In genomic region chr5:128596813-128597212, GRCm38 (mm10) we compare ENCODE assay signal across 9 mouse cellular contexts. TPM values are rescaled to one million over a fixed set of nuclear protein-coding genes. Genes with fewer than 3 reads are reported as not detected.
A peak's percentile ranks its signal among the peaks of the same experiment; 100 is the strongest.
DNase-seq lines count a peak whose midpoint lies in the region; ATAC-seq and TF ChIP-seq lines count a peak whose summit lies in the region.
"Had no signal": no experiment of that assay in that cellular context is flagged by ENCODE, and none has a peak within 500 bp of the region (broad histone marks: within the 10 kb centered on the region; RNA-seq: fewer than 3 reads in every experiment).

No protein-coding gene starts in this region.

- peaks cover 67% of the 10 kb centered on the region for H3K27me3 ChIP-seq in liver, embryonic 11.5 days (replicated peaks; ENCODE audit: control insufficient read depth, insufficient read depth, low read length)
- peaks cover 70% of the 10 kb centered on the region for H3K27me3 ChIP-seq in liver, embryonic 12.5 days (replicated peaks)
- peaks cover 52% of the 10 kb centered on the region for H3K27me3 ChIP-seq in intestine, postnatal 0 days (replicated peaks; ENCODE audit: control insufficient read depth, insufficient read depth, low read length)
- H3K27me3 ChIP-seq in stomach, embryonic 14.5 days (ENCODE audit: control insufficient read depth, insufficient read depth, low read length), result peaks cover 32% of the 10 kb centered on the region

- H3K4me2 ChIP-seq in liver, embryonic 11.5 days, result peak overlapping the region; percentile 33; the same call in 1 of the 2 replicates
- H3K4me2 ChIP-seq in liver, embryonic 12.5 days, result no peak overlapping the region
- H3K4me2 ChIP-seq in intestine, postnatal 0 days (replicated peaks; ENCODE audit: low read depth), result peak overlapping the region; percentile 48
- peak overlapping the region; percentile 42 for H3K4me2 ChIP-seq in stomach, embryonic 14.5 days (replicated peaks; ENCODE audit: low read depth, low read length)

- no peak overlapping the region for H3K9ac ChIP-seq in liver, embryonic 11.5 days (ENCODE audit: low read depth, low read length)
- no peak overlapping the region for H3K9ac ChIP-seq in liver, embryonic 12.5 days
- H3K9ac ChIP-seq in intestine, postnatal 0 days (ENCODE audit: low read depth, low read length), result no peak overlapping the region
- H3K9ac ChIP-seq in stomach, embryonic 14.5 days (replicated peaks; ENCODE audit: low read depth, low read length), result no peak overlapping the region

- H3K4me1 ChIP-seq in liver, embryonic 11.5 days (replicated peaks; ENCODE audit: control insufficient read depth, insufficient read depth, low read length), result peaks cover 4% of the 10 kb centered on the region; the same call in 1 of the 2 replicates
- peaks cover 17% of the 10 kb centered on the region for H3K4me1 ChIP-seq in liver, embryonic 12.5 days
- H3K4me1 ChIP-seq in intestine, postnatal 0 days (replicated peaks; ENCODE audit: control insufficient read depth, insufficient read depth, low read length), result 0 out of 2 replicates have a peak, but pooled peaks cover 2% of the 10 kb centered on the region
- peaks cover 21% of the 10 kb centered on the region for H3K4me1 ChIP-seq in stomach, embryonic 14.5 days (ENCODE audit: control insufficient read depth, insufficient read depth, low read length)

- 9% methylated on average over 20 of the region's 20 CpGs for WGBS in liver, embryonic 11.5 days
- WGBS in liver, embryonic 12.5 days (ENCODE audit: insufficient replicate concordance), result 13% methylated on average over 20 of the region's 20 CpGs
- WGBS in intestine, postnatal 0 days, result 5% methylated on average over 20 of the region's 20 CpGs
- 3% methylated on average over 20 of the region's 20 CpGs for WGBS in stomach, embryonic 14.5 days

- no peak for ATAC-seq in liver, embryonic 11.5 days (replicated peaks; ENCODE audit: low FRiP score)
- ATAC-seq in liver, embryonic 12.5 days, result no peak
- no peak for ATAC-seq in intestine, postnatal 0 days
- ATAC-seq in stomach, embryonic 14.5 days (ENCODE audit: insufficient number of reproducible peaks, insufficient read depth, low FRiP score, low read depth), result no peak

- H3K27ac ChIP-seq in liver, embryonic 11.5 days (ENCODE audit: low read depth, low read length), result no peak overlapping the region
- H3K27ac ChIP-seq in liver, embryonic 12.5 days, result no peak overlapping the region
- no peak overlapping the region for H3K27ac ChIP-seq in intestine, postnatal 0 days (ENCODE audit: low read depth, low read length)
- no peak overlapping the region for H3K27ac ChIP-seq in stomach, embryonic 14.5 days (ENCODE audit: low read length)

- H3K36me3 ChIP-seq in liver, embryonic 11.5 days (ENCODE audit: control insufficient read depth, insufficient read depth, low read length), result no peaks in the 10 kb centered on the region
- no peaks in the 10 kb centered on the region for H3K36me3 ChIP-seq in liver, embryonic 12.5 days
- no peaks in the 10 kb centered on the region for H3K36me3 ChIP-seq in intestine, postnatal 0 days (ENCODE audit: control insufficient read depth, insufficient read depth)
- no peaks in the 10 kb centered on the region for H3K36me3 ChIP-seq in stomach, embryonic 14.5 days (ENCODE audit: control insufficient read depth, insufficient read depth, low read length)

- no peak overlapping the region for H3K4me3 ChIP-seq in liver, embryonic 11.5 days (ENCODE audit: low read depth, low read length)
- no peak overlapping the region for H3K4me3 ChIP-seq in liver, embryonic 12.5 days
- no peak overlapping the region for H3K4me3 ChIP-seq in intestine, postnatal 0 days (ENCODE audit: low read depth, low read length)
- peak overlapping the region; percentile 19 for H3K4me3 ChIP-seq in stomach, embryonic 14.5 days (ENCODE audit: low read depth, low read length)

- no peak for TF ChIP-seq CTCF in intestine, postnatal 0 days (IDR thresholded peaks at IDR 0.05; ENCODE audit: low read depth)

- H3K9me3 ChIP-seq in liver, embryonic 11.5 days (ENCODE audit: control insufficient read depth, low read length), result no peaks in the 10 kb centered on the region
- no peaks in the 10 kb centered on the region for H3K9me3 ChIP-seq in liver, embryonic 12.5 days (replicated peaks)
- H3K9me3 ChIP-seq in intestine, postnatal 0 days (ENCODE audit: control insufficient read depth), result no peaks in the 10 kb centered on the region
- H3K9me3 ChIP-seq in stomach, embryonic 14.5 days (ENCODE audit: control insufficient read depth, low read depth, low read length), result no peaks in the 10 kb centered on the region

- peak; percentile 11 for DNase-seq in adrenal gland, postnatal 25 days
- no peak for DNase-seq in adrenal gland, adult 8-10 months
- no peak for DNase-seq in liver, embryonic 11.5 days (ENCODE audit: low spot score)
- no peak for DNase-seq in urinary bladder, postnatal 25 days (ENCODE audit: low spot score)
- DNase-seq in MN1 (ENCODE audit: low spot score), result no peak

RNA-seq across cellular contexts. Expression of gene Fzd10, which starts 3.8 kb away (rescaled TPM):
- 0.76 TPM in 2 replicates for total RNA-seq in adrenal gland, postnatal 25 days (2021)
- under 1 TPM; 0.43 to 0.80 (median 0.53) TPM for total RNA-seq in adrenal gland, adult 8-10 months (2022)
- 0.44 TPM in 2 replicates for polyA plus RNA-seq in liver, embryonic 11.5 days (2014; fragmentation: Nextera tagmentation; extraction: Ambion mirVana)
- 0.05 and 0.11 TPM in 2 replicates for polyA plus RNA-seq in liver, embryonic 12.5 days (2016; fragmentation: Nextera tagmentation; extraction: Ambion mirVana)
- 0.16 and 0.21 TPM in 2 replicates for polyA plus RNA-seq in intestine, postnatal 0 days (2015; fragmentation: Nextera tagmentation; extraction: Ambion mirVana)
- polyA plus RNA-seq in stomach, embryonic 14.5 days (2014; fragmentation: Nextera tagmentation; extraction: Ambion mirVana), result 1.9 and 2.0 TPM in 2 replicates
- total RNA-seq: neutrophil, adult 5-6 weeks had no signal
